Mouse (Mus musculus): ENCODE results near the gene Zbtb7b.

DNA sequence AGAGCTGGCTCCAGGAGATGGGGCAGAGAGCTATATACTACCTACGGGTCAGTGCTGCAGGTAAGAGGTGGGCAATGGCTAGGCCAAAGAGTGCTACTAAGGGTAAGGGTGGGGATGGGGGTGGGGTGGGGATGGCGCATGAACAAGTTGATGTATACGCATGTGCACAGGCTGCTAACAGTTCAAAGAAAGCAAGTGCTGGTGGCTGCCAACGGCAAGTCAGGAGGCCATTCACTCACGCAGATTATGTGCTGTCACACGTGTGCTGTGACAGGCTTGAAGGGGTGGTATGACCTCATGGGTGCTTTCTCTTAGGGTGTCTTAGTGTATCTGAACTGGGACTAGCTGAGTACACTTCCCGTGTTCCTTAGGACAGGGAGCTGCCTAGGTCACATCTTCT lies 6.8 kb upstream of the Zbtb7b start:
- TF ChIP-seq CTCF (IDR thresholded peaks at IDR 0.05; ENCODE audit: low read depth, low read length) = no peak
- TF ChIP-seq POLR2A (IDR thresholded peaks at IDR 0.05; ENCODE audit: insufficient read depth, low read length) = no peak
- no peak for TF ChIP-seq EP300 (IDR thresholded peaks at IDR 0.05; ENCODE audit: insufficient read depth, low read depth, low read length)
